Mouse (Mus musculus): ENCODE measurements around the gene Plekhj1. TPM values are rescaled to one million over a fixed set of nuclear protein-coding genes. Genes with fewer than 3 reads are reported as not detected.

Gene Plekhj1
- polyA plus RNA-seq, 1 experiment, result 122 TPM

- Histone ChIP-seq H3K4me1 (ENCODE audit: control insufficient read depth, insufficient read depth, low read length) (peaks cover 29% of the 10 kb centered on the region), H3K4me3 (ENCODE audit: insufficient read depth, low read length) (no peak overlapping the region), H3K27ac (ENCODE audit: insufficient read depth, low read depth, low read length) (no peak overlapping the region)
- TF ChIP-seq CTCF (IDR thresholded peaks at IDR 0.05; ENCODE audit: low read depth, low read length) (no peak), POLR2A (IDR thresholded peaks at IDR 0.05; ENCODE audit: borderline replicate concordance, low read depth, low read length) (no peak)
These were observed 32.1 kb downstream of the Plekhj1 start for GRCm38 (mm10) chr10:80766161-80766815.

- TF ChIP-seq CTCF (IDR thresholded peaks at IDR 0.05; ENCODE audit: low read depth, low read length), result no peak
- no peak for TF ChIP-seq POLR2A (IDR thresholded peaks at IDR 0.05; ENCODE audit: borderline replicate concordance, low read depth, low read length)
- no peak overlapping the region for H3K4me3 ChIP-seq (ENCODE audit: insufficient read depth, low read length)
- no peak overlapping the region for H3K27ac ChIP-seq (ENCODE audit: insufficient read depth, low read depth, low read length)
- peaks cover 33% of the 10 kb centered on the region for H3K4me1 ChIP-seq (ENCODE audit: control insufficient read depth, insufficient read depth, low read length)
These were observed 32.7 kb downstream of the Plekhj1 start for GRCm38 (mm10) chr10:80765746-80766145.

GRCm38 (mm10) chr10:80763502-80763901 lies 34.9 kb downstream of the Plekhj1 start:
- no peak overlapping the region for H3K4me3 ChIP-seq (ENCODE audit: insufficient read depth, low read length)
- TF ChIP-seq CTCF (IDR thresholded peaks at IDR 0.05; ENCODE audit: low read depth, low read length) (no peak), POLR2A (IDR thresholded peaks at IDR 0.05; ENCODE audit: borderline replicate concordance, low read depth, low read length) (no peak)
- H3K27ac ChIP-seq (ENCODE audit: insufficient read depth, low read depth, low read length), result no peak overlapping the region

GRCm38 (mm10) chr10:80761821-80762220 lies 36.6 kb downstream of the Plekhj1 start:
- Histone ChIP-seq H3K4me1 (ENCODE audit: control insufficient read depth, insufficient read depth, low read length) (peaks cover 66% of the 10 kb centered on the region), H3K4me3 (ENCODE audit: insufficient read depth, low read length) (no peak overlapping the region), H3K27ac (ENCODE audit: insufficient read depth, low read depth, low read length) (no peak overlapping the region)
- TF ChIP-seq CTCF (IDR thresholded peaks at IDR 0.05; ENCODE audit: low read depth, low read length) (no peak), POLR2A (IDR thresholded peaks at IDR 0.05; ENCODE audit: borderline replicate concordance, low read depth, low read length) (no peak)

More at GRCm38 (mm10) chr10:80763502-80763901, 34.9 kb downstream of the Plekhj1 start:
- peaks cover 50% of the 10 kb centered on the region for H3K4me1 ChIP-seq (ENCODE audit: control insufficient read depth, insufficient read depth, low read length)

- peaks cover 71% of the 10 kb centered on the region for H3K4me1 ChIP-seq (ENCODE audit: control insufficient read depth, insufficient read depth, low read length)
- TF ChIP-seq POLR2A (IDR thresholded peaks at IDR 0.05; ENCODE audit: borderline replicate concordance, low read depth, low read length) (no peak), CTCF (IDR thresholded peaks at IDR 0.05; ENCODE audit: low read depth, low read length) (no peak)
These were observed 37.6 kb downstream of the Plekhj1 start for GRCm38 (mm10) chr10:80760596-80761524.

GRCm38 (mm10) chr10:80758651-80759050 lies 39.8 kb downstream of the Plekhj1 start:
- TF ChIP-seq CTCF (IDR thresholded peaks at IDR 0.05; ENCODE audit: low read depth, low read length), result no peak
- no peak for TF ChIP-seq POLR2A (IDR thresholded peaks at IDR 0.05; ENCODE audit: borderline replicate concordance, low read depth, low read length)
- Histone ChIP-seq H3K27ac (ENCODE audit: insufficient read depth, low read depth, low read length) (no peak overlapping the region), H3K4me3 (ENCODE audit: insufficient read depth, low read length) (no peak overlapping the region), H3K4me1 (ENCODE audit: control insufficient read depth, insufficient read depth, low read length) (peaks cover 71% of the 10 kb centered on the region)

More at GRCm38 (mm10) chr10:80760596-80761524, 37.6 kb downstream of the Plekhj1 start:
- Histone ChIP-seq H3K27ac (ENCODE audit: insufficient read depth, low read depth, low read length) (no peak overlapping the region), H3K4me3 (ENCODE audit: insufficient read depth, low read length) (no peak overlapping the region)

GRCm38 (mm10) chr10:80757717-80758116 lies 40.7 kb downstream of the Plekhj1 start:
- no peak overlapping the region for H3K27ac ChIP-seq (ENCODE audit: insufficient read depth, low read depth, low read length)
- no peak overlapping the region for H3K4me3 ChIP-seq (ENCODE audit: insufficient read depth, low read length)
- no peak for TF ChIP-seq CTCF (IDR thresholded peaks at IDR 0.05; ENCODE audit: low read depth, low read length)
- TF ChIP-seq POLR2A (IDR thresholded peaks at IDR 0.05; ENCODE audit: borderline replicate concordance, low read depth, low read length), result no peak
- peaks cover 67% of the 10 kb centered on the region for H3K4me1 ChIP-seq (ENCODE audit: control insufficient read depth, insufficient read depth, low read length)

- H3K4me3 ChIP-seq (ENCODE audit: insufficient read depth, low read length), result peak overlapping the region; percentile 91
- H3K27ac ChIP-seq (ENCODE audit: insufficient read depth, low read depth, low read length), result no peak overlapping the region
- TF ChIP-seq POLR2A (IDR thresholded peaks at IDR 0.05; ENCODE audit: borderline replicate concordance, low read depth, low read length) (no peak), CTCF (IDR thresholded peaks at IDR 0.05; ENCODE audit: low read depth, low read length) (no peak)
- peaks cover 65% of the 10 kb centered on the region for H3K4me1 ChIP-seq (ENCODE audit: control insufficient read depth, insufficient read depth, low read length)
These were observed 41.5 kb downstream of the Plekhj1 start for GRCm38 (mm10) chr10:80756967-80757366.

- Histone ChIP-seq H3K27ac (ENCODE audit: insufficient read depth, low read depth, low read length) (peak overlapping the region; percentile 47; the same call in 1 of the 2 replicates), H3K4me3 (ENCODE audit: insufficient read depth, low read length) (peak overlapping the region; percentile 91), H3K4me1 (ENCODE audit: control insufficient read depth, insufficient read depth, low read length) (peaks cover 63% of the 10 kb centered on the region)
- no peak for TF ChIP-seq CTCF (IDR thresholded peaks at IDR 0.05; ENCODE audit: low read depth, low read length)
- TF ChIP-seq POLR2A (IDR thresholded peaks at IDR 0.05; ENCODE audit: borderline replicate concordance, low read depth, low read length), result no peak
These were observed 41.9 kb downstream of the Plekhj1 start for GRCm38 (mm10) chr10:80756509-80756908.

Data from bone marrow macrophage, adult 2 months (primary cell).